ENCODE assay signal across 18 mouse cellular contexts in the genomic region with DNA sequence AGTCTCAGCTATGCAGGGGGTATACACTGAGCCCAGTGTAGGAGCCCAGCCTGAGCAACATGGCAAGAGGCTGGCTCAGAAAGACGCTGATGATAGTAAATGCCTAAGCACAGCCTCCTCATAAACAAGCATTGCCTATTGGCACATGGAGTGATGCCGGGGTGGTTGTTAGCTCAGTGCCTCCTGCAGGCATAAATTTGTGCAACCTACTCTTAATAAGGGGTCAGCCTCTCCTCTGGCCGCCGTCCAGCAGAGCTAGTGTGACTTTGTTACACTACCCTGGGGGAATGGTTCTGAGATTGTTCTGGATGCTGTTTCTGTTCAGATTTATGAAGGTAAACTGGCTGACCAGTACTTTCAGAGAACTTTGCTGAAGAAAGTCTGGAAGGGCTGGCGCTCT. TPM values are rescaled to one million over a fixed set of nuclear protein-coding genes. Genes with fewer than 3 reads are reported as not detected.
A peak's percentile ranks its signal among the peaks of the same experiment; 100 is the strongest.
DNase-seq lines count a peak whose midpoint lies in the region; ATAC-seq lines count a peak whose summit lies in the region.
"Had no signal": no experiment of that assay in that cellular context is flagged by ENCODE, and none has a peak within 500 bp of the region (broad histone marks: within the 10 kb centered on the region; RNA-seq: fewer than 3 reads in every experiment).

No protein-coding gene starts in this region.

- no peak overlapping the region for H3K4me3 ChIP-seq in kidney, embryonic 16.5 days (ENCODE audit: low read length)
- H3K4me3 ChIP-seq in midbrain, embryonic 11.5 days (ENCODE audit: low read depth, low read length) = no peak overlapping the region
- no peak overlapping the region for H3K4me3 ChIP-seq in midbrain, embryonic 13.5 days (replicated peaks)
- H3K4me3 ChIP-seq: embryonic facial prominence, embryonic 13.5 days; forebrain, embryonic 12.5 days; heart, embryonic 13.5 days; hindbrain, embryonic 12.5 days had no signal

- peak; percentile 72 for DNase-seq in kidney, adult 11 months
- peak; percentile 66 for DNase-seq in midbrain, embryonic 11.5 days (ENCODE audit: low spot score, missing footprints)
- DNase-seq in kidney, postnatal 25 days = peak; percentile 76 to 80
- no peak for DNase-seq in gastrocnemius, postnatal 4 days (ENCODE audit: low spot score in 2 of 2)
- DNase-seq: adrenal gland, postnatal 10 days; cerebellum, adult 11 months; cerebellum, adult 8-10 months; gastrocnemius, postnatal 10 days; heart, postnatal 36 days had no signal

- H3K27me3 ChIP-seq in kidney, embryonic 16.5 days (ENCODE audit: insufficient read depth, low read length) = no peaks in the 10 kb centered on the region
- no peaks in the 10 kb centered on the region for H3K27me3 ChIP-seq in midbrain, embryonic 11.5 days (ENCODE audit: control insufficient read depth, insufficient read depth, low read length)
- no peaks in the 10 kb centered on the region for H3K27me3 ChIP-seq in midbrain, embryonic 13.5 days
- H3K27me3 ChIP-seq: CH12.LX; embryonic facial prominence, embryonic 13.5 days; forebrain, embryonic 12.5 days; heart, embryonic 13.5 days; hindbrain, embryonic 12.5 days had no signal

- no peaks in the 10 kb centered on the region for H3K9me3 ChIP-seq in kidney, embryonic 16.5 days (ENCODE audit: low read length)
- no peaks in the 10 kb centered on the region for H3K9me3 ChIP-seq in midbrain, embryonic 11.5 days (ENCODE audit: control insufficient read depth, low read length)
- H3K9me3 ChIP-seq in midbrain, embryonic 13.5 days = no peaks in the 10 kb centered on the region
- H3K9me3 ChIP-seq: embryonic facial prominence, embryonic 13.5 days; forebrain, embryonic 12.5 days; heart, embryonic 13.5 days; hindbrain, embryonic 12.5 days had no signal

- no peak overlapping the region for H3K27ac ChIP-seq in kidney, embryonic 16.5 days (ENCODE audit: low read length)
- H3K27ac ChIP-seq in midbrain, embryonic 11.5 days (ENCODE audit: low read depth, low read length) = no peak overlapping the region
- no peak overlapping the region for H3K27ac ChIP-seq in midbrain, embryonic 13.5 days
- H3K27ac ChIP-seq: embryonic facial prominence, embryonic 13.5 days; forebrain, embryonic 12.5 days; heart, embryonic 13.5 days; hindbrain, embryonic 12.5 days had no signal

- H3K9ac ChIP-seq in kidney, embryonic 16.5 days (replicated peaks; ENCODE audit: low read length) = no peak overlapping the region
- no peak overlapping the region for H3K9ac ChIP-seq in midbrain, embryonic 11.5 days (ENCODE audit: low read length)
- H3K9ac ChIP-seq in midbrain, embryonic 13.5 days (replicated peaks) = no peak overlapping the region
- H3K9ac ChIP-seq: embryonic facial prominence, embryonic 13.5 days; forebrain, embryonic 12.5 days; heart, embryonic 13.5 days; hindbrain, embryonic 12.5 days had no signal

- no peak overlapping the region for H3K4me2 ChIP-seq in kidney, embryonic 16.5 days (replicated peaks; ENCODE audit: low read depth, low read length)
- H3K4me2 ChIP-seq in midbrain, embryonic 11.5 days = no peak overlapping the region
- no peak overlapping the region for H3K4me2 ChIP-seq in midbrain, embryonic 13.5 days (replicated peaks)
- H3K4me2 ChIP-seq: embryonic facial prominence, embryonic 13.5 days; forebrain, embryonic 12.5 days; heart, embryonic 13.5 days; hindbrain, embryonic 12.5 days had no signal

- no peak for ATAC-seq in kidney, embryonic 16.5 days (ENCODE audit: low FRiP score, low TSS enrichment)
- no peak for ATAC-seq in midbrain, embryonic 11.5 days (ENCODE audit: low FRiP score)
- ATAC-seq in midbrain, embryonic 13.5 days = no peak
- ATAC-seq: forebrain, embryonic 16.5 days; hindbrain, embryonic 16.5 days had no signal

- peaks cover 72% of the 10 kb centered on the region for H3K36me3 ChIP-seq in kidney, embryonic 16.5 days (ENCODE audit: insufficient read depth, low read length)
- peaks cover 23% of the 10 kb centered on the region for H3K36me3 ChIP-seq in midbrain, embryonic 11.5 days (ENCODE audit: control insufficient read depth, insufficient read depth, low read length)
- H3K36me3 ChIP-seq in midbrain, embryonic 13.5 days = peaks cover 90% of the 10 kb centered on the region

- WGBS in kidney, embryonic 16.5 days = 95% methylated on average over 5 of the region's 5 CpGs
- WGBS in midbrain, embryonic 11.5 days = 96% methylated on average over 5 of the region's 5 CpGs
- 95% methylated on average over 5 of the region's 5 CpGs for WGBS in midbrain, embryonic 13.5 days

- no peaks in the 10 kb centered on the region for H3K4me1 ChIP-seq in kidney, embryonic 16.5 days (ENCODE audit: insufficient read depth, low read length)
- no peaks in the 10 kb centered on the region for H3K4me1 ChIP-seq in midbrain, embryonic 11.5 days (ENCODE audit: control insufficient read depth, insufficient read depth, low read length)
- H3K4me1 ChIP-seq in midbrain, embryonic 13.5 days (replicated peaks) = no peaks in the 10 kb centered on the region
- H3K4me1 ChIP-seq: embryonic facial prominence, embryonic 13.5 days; forebrain, embryonic 12.5 days; heart, embryonic 13.5 days; hindbrain, embryonic 12.5 days had no signal

RNA-seq across cellular contexts. Expression of a gene that starts 13.2 kb away (rescaled TPM):
- 14.5 and 14.8 TPM in 2 replicates for polyA plus RNA-seq in kidney, embryonic 16.5 days (2015; fragmentation: Nextera tagmentation; extraction: Ambion mirVana)
- 28.5 and 31.5 TPM in 2 replicates for polyA plus RNA-seq in midbrain, embryonic 11.5 days (2014; fragmentation: Nextera tagmentation; extraction: Ambion mirVana)
- polyA plus RNA-seq in midbrain, embryonic 13.5 days (2015; fragmentation: Nextera tagmentation; extraction: Ambion mirVana) = 22.5 and 23.3 TPM in 2 replicates
- 10 to 100 TPM; 12.5 to 16.3 TPM for total RNA-seq in gastrocnemius, postnatal 4 days (2021)

Comparison
In these comparisons a context has a peak if more than half of its experiments do, and no peak if none do; other contexts are left out.
1. DNase-seq: peak in kidney, adult 11 months (single experiment), midbrain, embryonic 11.5 days (single experiment) and kidney, postnatal 25 days (2 of 2); none in gastrocnemius, postnatal 4 days (0 of 2).